Mouse (Mus musculus): ENCODE results near the gene Swi5. TPM values are rescaled to one million over a fixed set of nuclear protein-coding genes. Genes with fewer than 3 reads are reported as not detected.
"Not testable (repeated sequence)": the region's sequence is repeated elsewhere in the genome, so short reads cannot be mapped to it uniquely, and the experiment has no call there.

Gene Swi5
- total RNA-seq, 2 experiments from 2014 or later: 210 to 223 TPM

- DNase-seq (ENCODE audit: low spot score in 2 of 2): peak; percentile 43 to 69
These were observed 24.6 kb upstream of the Swi5 start for GRCm38 (mm10) chr2:32312318-32312964.

GRCm38 (mm10) chr2:32311443-32312317 lies 23.8 kb upstream of the Swi5 start:
- DNase-seq (ENCODE audit: low spot score in 2 of 2): no peak

- DNase-seq (ENCODE audit: low spot score in 2 of 2): no peak
These were observed 22.4 kb upstream of the Swi5 start for GRCm38 (mm10) chr2:32310096-32310845.

- no peak for DNase-seq (ENCODE audit: low spot score in 2 of 2)
These were observed 21.1 kb upstream of the Swi5 start for GRCm38 (mm10) chr2:32308870-32309568.

GRCm38 (mm10) chr2:32307941-32308760 lies 20.3 kb upstream of the Swi5 start:
- DNase-seq (ENCODE audit: low spot score in 2 of 2): peak; percentile 62 to 68

- DNase-seq (ENCODE audit: low spot score in 2 of 2): no peak
These were observed 19.4 kb upstream of the Swi5 start for GRCm38 (mm10) chr2:32307247-32307798.

GRCm38 (mm10) chr2:32306176-32306575 lies 18.3 kb upstream of the Swi5 start:
- DNase-seq (ENCODE audit: low spot score in 2 of 2): no peak

GRCm38 (mm10) chr2:32305668-32306067 lies 17.8 kb upstream of the Swi5 start:
- DNase-seq (ENCODE audit: low spot score in 2 of 2): no peak

GRCm38 (mm10) chr2:32304145-32304832 lies 16.4 kb upstream of the Swi5 start:
- peak; percentile 26 to 53 for DNase-seq (ENCODE audit: low spot score in 2 of 2)

GRCm38 (mm10) chr2:32302952-32303351 lies 15.1 kb upstream of the Swi5 start:
- no peak for DNase-seq (ENCODE audit: low spot score in 2 of 2)

GRCm38 (mm10) chr2:32299469-32299868 lies 11.6 kb upstream of the Swi5 start:
- peak in 1 of 2 experiments; percentile 5 for DNase-seq (ENCODE audit: low spot score in 2 of 2)

GRCm38 (mm10) chr2:32295842-32296241 lies 8.0 kb upstream of the Swi5 start:
- not testable (repeated sequence) for DNase-seq (ENCODE audit: low spot score in 2 of 2)

- DNase-seq (ENCODE audit: low spot score in 2 of 2): no peak
These were observed 7.4 kb upstream of the Swi5 start for GRCm38 (mm10) chr2:32295285-32295684.

- DNase-seq (ENCODE audit: low spot score in 2 of 2): no peak
These were observed 6.5 kb upstream of the Swi5 start for GRCm38 (mm10) chr2:32294348-32294747.

- DNase-seq (ENCODE audit: low spot score in 2 of 2): no peak
These were observed 1.7 kb upstream of the Swi5 start for GRCm38 (mm10) chr2:32289578-32289977.

- DNase-seq (ENCODE audit: low spot score in 2 of 2): no peak
These were observed 576 bp upstream of the Swi5 start for GRCm38 (mm10) chr2:32288371-32288931.

GRCm38 (mm10) chr2:32287334-32287840 lies 488 bp downstream of the Swi5 start, which contains the start of gene Golga2:
TSS of gene Golga2 (plus strand) at chr2:32287384.
- no peak for DNase-seq (ENCODE audit: low spot score in 2 of 2)

- DNase-seq (ENCODE audit: low spot score in 2 of 2): no peak
These were observed 3.9 kb downstream of the Swi5 start for GRCm38 (mm10) chr2:32283986-32284385.

- DNase-seq (ENCODE audit: low spot score in 2 of 2): peak in 1 of 2 experiments; percentile 55
These were observed 5.1 kb downstream of the Swi5 start for GRCm38 (mm10) chr2:32282727-32283126.
